Mouse (Mus musculus) retina, postnatal 7 days (tissue): ENCODE measurements around the gene Gm20532.
A peak's percentile ranks its signal among the peaks of the same experiment; 100 is the strongest.

ENCODE experiments used
- DNase-seq: peaks from one replicate; pipeline ENCODE4 v3.0.0-alpha.2; 2012; ENCODE audit warnings: low read depth, low spot score

Gm20532 gene

GRCm38 (mm10) chr2:26622984-26623383 is 36.5 kb downstream of the Gm20532 start:
- DNase-seq = no peak

- no peak for DNase-seq
Measured at GRCm38 (mm10) chr2:26625419-26625818, 39.0 kb downstream of the Gm20532 start.

GRCm38 (mm10) chr2:26626081-26626480 is 39.6 kb downstream of the Gm20532 start:
- no peak for DNase-seq

GRCm38 (mm10) chr2:26627921-26628739 is 41.7 kb downstream of the Gm20532 start, which contains the start of gene Fam69b:
TSS of gene Fam69b (plus strand) at chr2:26628457.
- DNase-seq = peak; percentile 62

- no peak for DNase-seq
Measured at GRCm38 (mm10) chr2:26628792-26629437, 42.5 kb downstream of the Gm20532 start.

GRCm38 (mm10) chr2:26632541-26633395 is 46.3 kb downstream of the Gm20532 start:
- no peak for DNase-seq

- no peak for DNase-seq
Measured at GRCm38 (mm10) chr2:26633953-26634530, 47.6 kb downstream of the Gm20532 start.

- DNase-seq = no peak
Measured at GRCm38 (mm10) chr2:26634629-26635488, 48.4 kb downstream of the Gm20532 start.

GRCm38 (mm10) chr2:26635489-26636324 is 49.3 kb downstream of the Gm20532 start:
- DNase-seq = no peak

- no peak for DNase-seq
Measured at GRCm38 (mm10) chr2:26636325-26636635, 49.8 kb downstream of the Gm20532 start.

- DNase-seq = no peak
Measured at GRCm38 (mm10) chr2:26637316-26637932, 51.0 kb downstream of the Gm20532 start.

- no peak for DNase-seq
Measured at GRCm38 (mm10) chr2:26638039-26638438, 51.6 kb downstream of the Gm20532 start.

- DNase-seq = no peak
Measured at GRCm38 (mm10) chr2:26638572-26638971, 52.1 kb downstream of the Gm20532 start.

GRCm38 (mm10) chr2:26639083-26639482 is 52.6 kb downstream of the Gm20532 start:
- DNase-seq = no peak

GRCm38 (mm10) chr2:26639838-26640830 is 53.7 kb downstream of the Gm20532 start:
- peak; percentile 97 for DNase-seq

GRCm38 (mm10) chr2:26641006-26641647 is 54.7 kb downstream of the Gm20532 start:
- no peak for DNase-seq

GRCm38 (mm10) chr2:26643942-26644341 is 57.5 kb downstream of the Gm20532 start:
- DNase-seq = no peak
